Mouse (Mus musculus): ENCODE data around the gene Fscn1.

- TF ChIP-seq MYOG (IDR thresholded peaks at IDR 0.05; ENCODE audit: control insufficient read depth, extremely low read depth, insufficient read length) (no peak), MAX (IDR thresholded peaks at IDR 0.05) (no peak), CTCF (IDR thresholded peaks at IDR 0.05; ENCODE audit: control insufficient read depth, insufficient read depth, insufficient read length) (no peak), CEBPB (IDR thresholded peaks at IDR 0.05; ENCODE audit: low read depth) (no peak), FOSL1 (IDR thresholded peaks at IDR 0.05; ENCODE audit: insufficient read depth, low read length, poor library complexity, severe bottlenecking) (no peak), MYOD1 (IDR thresholded peaks at IDR 0.05; ENCODE audit: control insufficient read depth, insufficient read length, low read depth) (no peak), USF1 (IDR thresholded peaks at IDR 0.05; ENCODE audit: low read depth) (no peak)
These were observed at the start of gene Fscn1 for GRCm38 (mm10) chr5:142959576-142960556.

All from C2C12 (cell line).